Mouse (Mus musculus) G1E (cell line): ENCODE data around the gene Kalrn. TPM values are rescaled to one million over a fixed set of nuclear protein-coding genes. Genes with fewer than 3 reads are reported as not detected.

ENCODE experiments used
- ATAC-seq: 2 replicates; pipeline ENCODE4 v1.8.0; 2016; ENCODE audit warnings: mild to moderate bottlenecking; ENCODE audit not compliant: insufficient number of reproducible peaks, poor library complexity, low FRiP score, severe bottlenecking; ENCODE audit errors: extremely low read depth
- DNase-seq: peaks from one replicate; pipeline ENCODE4 v3.0.0; 2012; ENCODE audit warnings: low spot score
- H3K27me3 ChIP-seq: 2 replicates; pipeline ENCODE4 v1.6.1; 2012; ENCODE audit warnings: mild to moderate bottlenecking, low read length, inconsistent platforms; ENCODE audit not compliant: insufficient read depth
- H3K36me3 ChIP-seq: replicated peaks from 2 replicates; pipeline ENCODE3; 2012; ENCODE audit warnings: mild to moderate bottlenecking, inconsistent platforms
- H3K4me1 ChIP-seq: 2 replicates; pipeline ENCODE4 v1.6.1; 2012; ENCODE audit warnings: low read depth, low read length, inconsistent platforms, mixed read lengths; ENCODE audit not compliant: insufficient read depth
- H3K4me3 ChIP-seq: 2 replicates; pipeline ENCODE4 v1.5.1; 2012; ENCODE audit warnings: low read depth, mild to moderate bottlenecking, inconsistent platforms, low read length, moderate library complexity, mixed read lengths
- H3K9me3 ChIP-seq: replicated peaks from 2 replicates; pipeline ENCODE4 v1.6.1; 2012; ENCODE audit warnings: inconsistent platforms
- CTCF ChIP-seq: IDR thresholded peaks from 2 replicates; pipeline ENCODE4 v1.5.1; 2012; ENCODE audit warnings: low read depth, low read length, inconsistent platforms, mixed read lengths
- GATA1 ChIP-seq: IDR thresholded peaks from 2 replicates; pipeline ENCODE4 v1.6.1; 2012; ENCODE audit warnings: borderline replicate concordance, low read length, inconsistent platforms, mixed read lengths
- GATA2 ChIP-seq: IDR thresholded peaks from 2 replicates; pipeline ENCODE4 v1.6.1; 2012; ENCODE audit warnings: low read depth, low read length, inconsistent platforms, borderline replicate concordance
- POLR2AphosphoS5 ChIP-seq: IDR thresholded peaks from 2 replicates; pipeline ENCODE4 v1.6.1; 2012; ENCODE audit warnings: low read depth, low read length, inconsistent platforms; ENCODE audit not compliant: insufficient replicate concordance
- TAL1 ChIP-seq: conservative IDR thresholded peaks from 2 replicates; pipeline ENCODE4 v1.6.1; 2012; ENCODE audit warnings: low read depth, low read length, inconsistent platforms, mixed read lengths
- polyA plus RNA-seq: library from polyadenylated mRNA; stranded (reverse); fragments of >175 nt; gene quantifications from 2 replicates; pipeline ENCODE4 v1.2.3, GENCODE M21; 2012
- total RNA-seq, 2 experiments: library from RNA; stranded (forward) in 1 of 2; stranded (reverse) in 1 of 2; fragments of 200-1000 nt in 1 of 2; fragments of >200 nt in 1 of 2; fragmentation: Nextera tagmentation in 1 of 2; gene quantifications; 2 replicates each; pipeline ENCODE4 v1.2.3; 2014 to 2017

Gene Kalrn
- total and polyA plus RNA-seq, 3 experiments = 0.88 to 2.8 (median 1.8) TPM

GRCm38 (mm10) chr16:34121288-34121687 is 452.0 kb downstream of the Kalrn start:
- no peaks in the 10 kb centered on the region for H3K36me3 ChIP-seq
- H3K9me3 ChIP-seq = no peaks in the 10 kb centered on the region
- peaks cover 78% of the 10 kb centered on the region for H3K27me3 ChIP-seq
- DNase-seq (no peak), ATAC-seq (no peak)
- 0 out of 2 replicates have a peak, but pooled peaks cover under 1% of the 10 kb centered on the region for H3K4me1 ChIP-seq
- TF ChIP-seq GATA1 = no peak
- no peak for TF ChIP-seq CTCF
- TF ChIP-seq GATA2 = no peak
- TF ChIP-seq TAL1 = no peak
- no peak for TF ChIP-seq POLR2AphosphoS5
- no peak overlapping the region for H3K4me3 ChIP-seq

- Histone ChIP-seq H3K36me3 (no peaks in the 10 kb centered on the region), H3K27me3 (peaks cover 80% of the 10 kb centered on the region), H3K4me3 (no peak overlapping the region), H3K4me1 (peaks cover 3% of the 10 kb centered on the region; the same call in 1 of the 2 replicates), H3K9me3 (no peaks in the 10 kb centered on the region)
- no peak for ATAC-seq
- DNase-seq = no peak
- no peak for TF ChIP-seq GATA1
- no peak for TF ChIP-seq POLR2AphosphoS5
- TF ChIP-seq GATA2 = no peak
- TF ChIP-seq TAL1 = no peak
- no peak for TF ChIP-seq CTCF
Measured at GRCm38 (mm10) chr16:34120801-34121201, 452.5 kb downstream of the Kalrn start.

- Histone ChIP-seq H3K4me3 (no peak overlapping the region), H3K9me3 (no peaks in the 10 kb centered on the region), H3K27me3 (peaks cover 76% of the 10 kb centered on the region), H3K36me3 (no peaks in the 10 kb centered on the region), H3K4me1 (peaks cover 3% of the 10 kb centered on the region; the same call in 1 of the 2 replicates)
- no peak for ATAC-seq
- TF ChIP-seq GATA2 (no peak), POLR2AphosphoS5 (no peak), TAL1 (no peak), GATA1 (no peak), CTCF (no peak)
- DNase-seq = no peak
Measured at GRCm38 (mm10) chr16:34119844-34120243, 453.5 kb downstream of the Kalrn start.

GRCm38 (mm10) chr16:34119370-34119769 is 454.0 kb downstream of the Kalrn start:
- no peak for DNase-seq
- TF ChIP-seq TAL1 (no peak), GATA2 (no peak), GATA1 (no peak), CTCF (no peak; the same call in none of the 2 replicates), POLR2AphosphoS5 (no peak)
- Histone ChIP-seq H3K4me3 (no peak overlapping the region), H3K36me3 (no peaks in the 10 kb centered on the region), H3K9me3 (no peaks in the 10 kb centered on the region), H3K27me3 (peaks cover 74% of the 10 kb centered on the region), H3K4me1 (peaks cover 3% of the 10 kb centered on the region; the same call in 1 of the 2 replicates)
- no peak for ATAC-seq

GRCm38 (mm10) chr16:34114665-34115064 is 458.7 kb downstream of the Kalrn start:
- H3K4me1 ChIP-seq = peaks cover 24% of the 10 kb centered on the region
- TF ChIP-seq POLR2AphosphoS5 = no peak
- peak; percentile 73 for TF ChIP-seq CTCF
- H3K27me3 ChIP-seq = peaks cover 79% of the 10 kb centered on the region
- no peaks in the 10 kb centered on the region for H3K9me3 ChIP-seq
- DNase-seq (peak; percentile 53), ATAC-seq (no peak)
- no peaks in the 10 kb centered on the region for H3K36me3 ChIP-seq
- no peak overlapping the region for H3K4me3 ChIP-seq

GRCm38 (mm10) chr16:34113150-34113549 is 460.2 kb downstream of the Kalrn start:
- Histone ChIP-seq H3K9me3 (no peaks in the 10 kb centered on the region), H3K27me3 (peaks cover 76% of the 10 kb centered on the region), H3K36me3 (no peaks in the 10 kb centered on the region), H3K4me1 (peaks cover 32% of the 10 kb centered on the region), H3K4me3 (no peak overlapping the region)
- no peak for ATAC-seq
- DNase-seq = no peak
- TF ChIP-seq GATA1 = no peak
- no peak for TF ChIP-seq TAL1
- TF ChIP-seq POLR2AphosphoS5 = no peak
- no peak for TF ChIP-seq GATA2
- TF ChIP-seq CTCF = no peak

GRCm38 (mm10) chr16:34112490-34112889 is 460.8 kb downstream of the Kalrn start:
- ATAC-seq = no peak
- H3K4me3 ChIP-seq = no peak overlapping the region
- peaks cover 73% of the 10 kb centered on the region for H3K27me3 ChIP-seq
- H3K36me3 ChIP-seq = no peaks in the 10 kb centered on the region
- DNase-seq = no peak
- TF ChIP-seq CTCF (no peak), GATA1 (no peak), TAL1 (no peak), POLR2AphosphoS5 (no peak), GATA2 (no peak)
- H3K9me3 ChIP-seq = no peaks in the 10 kb centered on the region
- peaks cover 32% of the 10 kb centered on the region for H3K4me1 ChIP-seq
